In the genomic region with DNA sequence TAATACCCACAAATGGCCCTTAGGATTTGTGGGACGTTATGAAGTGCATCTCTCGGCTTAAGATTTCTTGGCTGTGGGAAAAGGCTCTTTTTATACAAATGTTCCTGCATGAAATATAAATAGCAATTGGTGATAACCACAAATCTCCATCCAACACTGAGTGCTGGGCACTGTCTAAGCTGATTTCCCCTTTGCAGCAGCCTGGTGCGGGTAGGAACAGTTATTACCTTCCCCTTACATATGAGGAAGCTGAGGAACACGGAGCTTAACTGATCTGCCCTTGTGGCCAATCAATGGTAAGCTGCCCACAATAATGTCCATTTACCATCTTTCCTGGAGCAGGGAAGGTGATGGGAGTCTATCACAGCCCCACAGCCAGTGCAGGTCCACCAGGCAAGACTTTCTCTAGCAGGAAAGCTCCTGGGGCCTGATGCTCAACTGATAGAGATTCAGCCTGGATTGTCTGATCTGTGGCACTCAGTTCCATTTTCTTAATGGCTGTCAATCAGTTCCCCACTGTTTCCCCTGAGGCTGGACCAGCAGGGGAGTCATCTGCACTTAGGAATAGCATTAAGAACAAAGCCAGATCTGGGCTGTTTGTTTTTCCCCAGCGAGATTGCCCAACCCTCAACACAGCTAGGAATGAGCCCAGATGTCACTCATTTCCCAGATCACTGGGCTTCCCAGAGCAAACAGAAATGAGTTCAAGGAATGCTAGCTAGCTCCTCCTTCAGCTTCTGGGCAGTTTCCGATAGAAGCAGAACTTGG, we compare ENCODE assay signal across 13 mouse cellular contexts. TPM values are rescaled to one million over a fixed set of nuclear protein-coding genes. Genes with fewer than 3 reads are reported as not detected.
DNase-seq lines count a peak whose midpoint lies in the region; ATAC-seq and TF ChIP-seq lines count a peak whose summit lies in the region.
"Had no signal": no experiment of that assay in that cellular context is flagged by ENCODE, and none has a peak within 500 bp of the region (broad histone marks: within the 10 kb centered on the region; RNA-seq: fewer than 3 reads in every experiment).

No protein-coding gene starts in this region.

- H3K36me3 ChIP-seq in hindbrain, embryonic 13.5 days = no peaks in the 10 kb centered on the region
- H3K36me3 ChIP-seq in hindbrain, embryonic 14.5 days (replicated peaks; ENCODE audit: control insufficient read depth, insufficient read depth) = no peaks in the 10 kb centered on the region
- no peaks in the 10 kb centered on the region for H3K36me3 ChIP-seq in forebrain, postnatal 0 days (ENCODE audit: insufficient read depth)
- H3K36me3 ChIP-seq: heart, embryonic 12.5 days; limb, embryonic 15.5 days had no signal

- WGBS in hindbrain, embryonic 13.5 days = 51% methylated on average over 6 of the region's 6 CpGs
- WGBS in hindbrain, embryonic 14.5 days = 52% methylated on average over 6 of the region's 6 CpGs
- 45% methylated on average over 6 of the region's 6 CpGs for WGBS in forebrain, postnatal 0 days

- peak overlapping the region; percentile 53 for H3K27ac ChIP-seq in hindbrain, embryonic 13.5 days
- no peak overlapping the region for H3K27ac ChIP-seq in hindbrain, embryonic 14.5 days
- peak overlapping the region; percentile 40; the same call in 1 of the 2 replicates for H3K27ac ChIP-seq in forebrain, postnatal 0 days (ENCODE audit: low read depth, low read length)
- H3K27ac ChIP-seq: limb, embryonic 15.5 days had no signal

- no peak overlapping the region for H3K4me2 ChIP-seq in hindbrain, embryonic 13.5 days
- H3K4me2 ChIP-seq in hindbrain, embryonic 14.5 days (replicated peaks) = no peak overlapping the region
- no peak overlapping the region for H3K4me2 ChIP-seq in forebrain, postnatal 0 days (ENCODE audit: low read depth)
- H3K4me2 ChIP-seq: heart, embryonic 12.5 days; limb, embryonic 15.5 days had no signal

- DNase-seq in hindbrain, embryonic 14.5 days (ENCODE audit: low spot score) = no peak
- DNase-seq in 3T3-L1 (ENCODE audit: low read depth, low spot score) = peak; percentile 6
- peak; percentile 56 for DNase-seq in NIH3T3 (ENCODE audit: low read depth)
- no peak for DNase-seq in forebrain, postnatal 0 days
- DNase-seq in kidney, adult 11 months = no peak
- DNase-seq in kidney, postnatal 25 days = no peak
- DNase-seq: cerebellum, adult 9-10 months; kidney, postnatal 10 days; lung, postnatal 4 days; thymus, postnatal 36 days had no signal

- no peak for TF ChIP-seq CTCF in forebrain, postnatal 0 days (IDR thresholded peaks at IDR 0.05; ENCODE audit: low read depth)

- ATAC-seq in hindbrain, embryonic 13.5 days (ENCODE audit: low FRiP score) = no peak
- ATAC-seq in hindbrain, embryonic 14.5 days (ENCODE audit: low FRiP score) = no peak
- ATAC-seq in forebrain, postnatal 0 days = peak; percentile 55; the same call in 1 of the 2 replicates

- H3K9me3 ChIP-seq in hindbrain, embryonic 13.5 days = no peaks in the 10 kb centered on the region
- H3K9me3 ChIP-seq in hindbrain, embryonic 14.5 days (ENCODE audit: control insufficient read depth, low read length) = no peaks in the 10 kb centered on the region
- H3K9me3 ChIP-seq in forebrain, postnatal 0 days (ENCODE audit: low read length) = no peaks in the 10 kb centered on the region
- H3K9me3 ChIP-seq: heart, embryonic 12.5 days; limb, embryonic 15.5 days had no signal

- no peak overlapping the region for H3K4me3 ChIP-seq in hindbrain, embryonic 13.5 days
- no peak overlapping the region for H3K4me3 ChIP-seq in hindbrain, embryonic 14.5 days (replicated peaks; ENCODE audit: low read length)
- no peak overlapping the region for H3K4me3 ChIP-seq in forebrain, postnatal 0 days (ENCODE audit: low read depth, low read length)
- H3K4me3 ChIP-seq: heart, embryonic 12.5 days; limb, embryonic 15.5 days had no signal

- H3K27me3 ChIP-seq in hindbrain, embryonic 13.5 days = 0 out of 2 replicates have a peak, but pooled peaks cover 21% of the 10 kb centered on the region
- H3K27me3 ChIP-seq in hindbrain, embryonic 14.5 days (ENCODE audit: control insufficient read depth, insufficient read depth, low read length) = no peaks in the 10 kb centered on the region
- H3K27me3 ChIP-seq in forebrain, postnatal 0 days (ENCODE audit: insufficient read depth, low read length) = no peaks in the 10 kb centered on the region
- H3K27me3 ChIP-seq: heart, embryonic 12.5 days; limb, embryonic 15.5 days had no signal

- no peak overlapping the region for H3K9ac ChIP-seq in hindbrain, embryonic 13.5 days
- H3K9ac ChIP-seq in hindbrain, embryonic 14.5 days = no peak overlapping the region
- no peak overlapping the region for H3K9ac ChIP-seq in forebrain, postnatal 0 days
- H3K9ac ChIP-seq: heart, embryonic 12.5 days; limb, embryonic 15.5 days had no signal

- H3K4me1 ChIP-seq in hindbrain, embryonic 13.5 days (replicated peaks) = peaks cover 23% of the 10 kb centered on the region
- peaks cover 3% of the 10 kb centered on the region; the same call in 1 of the 2 replicates for H3K4me1 ChIP-seq in hindbrain, embryonic 14.5 days (replicated peaks; ENCODE audit: control insufficient read depth, insufficient read depth, low read length)
- H3K4me1 ChIP-seq in forebrain, postnatal 0 days (ENCODE audit: insufficient read depth) = no peaks in the 10 kb centered on the region

RNA-seq across cellular contexts. Expression of gene Lyrm9, which starts 18.9 kb away (rescaled TPM):
- polyA plus RNA-seq in hindbrain, embryonic 13.5 days (2015; fragmentation: Nextera tagmentation; extraction: Ambion mirVana) = 29.6 and 30.4 TPM in 2 replicates
- 32.3 and 35.7 TPM in 2 replicates for polyA plus RNA-seq in hindbrain, embryonic 14.5 days (2014; fragmentation: Nextera tagmentation; extraction: Ambion mirVana)
- 24.4 and 40.2 TPM in 2 replicates for total RNA-seq in forebrain, postnatal 0 days (2014; rRNA removed)
- polyA plus RNA-seq in forebrain, postnatal 0 days (2015; fragmentation: Nextera tagmentation; extraction: Ambion mirVana) = 37.8 and 41.5 TPM in 2 replicates

RNA-seq across cellular contexts. Expression of gene Ccnq, which starts 56.0 kb away (rescaled TPM):
- polyA plus RNA-seq in hindbrain, embryonic 13.5 days (2015; fragmentation: Nextera tagmentation; extraction: Ambion mirVana) = 28.3 and 33.3 TPM in 2 replicates
- 31.8 and 32.0 TPM in 2 replicates for polyA plus RNA-seq in hindbrain, embryonic 14.5 days (2014; fragmentation: Nextera tagmentation; extraction: Ambion mirVana)
- 28.3 and 30.7 TPM in 2 replicates for total RNA-seq in forebrain, postnatal 0 days (2014; rRNA removed)
- 31.8 and 33.1 TPM in 2 replicates for polyA plus RNA-seq in forebrain, postnatal 0 days (2015; fragmentation: Nextera tagmentation; extraction: Ambion mirVana)

Comparison
In these comparisons a context has a peak if more than half of its experiments do, and no peak if none do; other contexts are left out.
1. DNase-seq: peak in 3T3-L1 (single experiment) and NIH3T3 (single experiment); none in hindbrain, embryonic 14.5 days (single experiment), forebrain, postnatal 0 days (single experiment), kidney, adult 11 months (single experiment) and kidney, postnatal 25 days (0 of 2).